Mouse (Mus musculus): ENCODE data around the gene Lhpp.

- TF ChIP-seq CTCF (IDR thresholded peaks at IDR 0.05; ENCODE audit: low read depth) (no peak), EP300 (optimal IDR thresholded peaks at IDR 0.05) (no peak)
These were observed at the start of gene Lhpp for GRCm38 (mm10) chr7:132610468-132611318.
